24 mouse cellular contexts compared by ENCODE assay signal in the genomic region with DNA sequence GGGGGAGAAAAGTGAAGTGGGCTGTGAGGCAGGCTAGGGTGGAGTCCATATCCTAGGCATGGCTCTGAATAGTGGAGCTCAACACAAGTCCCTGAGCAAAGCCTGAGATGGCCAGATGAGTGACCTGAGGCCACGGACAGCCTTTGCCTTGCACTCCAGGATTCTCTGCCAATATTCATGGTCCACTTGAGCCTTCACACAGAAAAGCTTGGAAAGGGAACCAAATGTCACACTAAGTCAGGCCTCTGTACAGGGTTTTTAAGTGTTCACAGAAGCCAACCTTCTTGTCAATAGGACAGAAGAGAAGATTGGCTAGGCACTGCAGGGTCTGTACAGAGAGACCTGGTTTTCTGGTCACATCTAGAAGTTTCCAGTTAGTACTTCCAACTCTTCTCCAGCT.
"Had no signal": no experiment of that assay in that cellular context is flagged by ENCODE, and none has a peak within 500 bp of the region (broad histone marks: within the 10 kb centered on the region; RNA-seq: fewer than 3 reads in every experiment).

No protein-coding gene starts in this region.

- H3K4me1 ChIP-seq: heart, embryonic 13.5 days; heart, embryonic 15.5 days; intestine, embryonic 15.5 days; liver, embryonic 13.5 days; liver, embryonic 15.5 days had no signal

- H3K9ac ChIP-seq: heart, embryonic 13.5 days; heart, embryonic 15.5 days; hindbrain, embryonic 14.5 days; intestine, embryonic 15.5 days; limb, embryonic 12.5 days; liver, embryonic 13.5 days; liver, embryonic 15.5 days; liver, postnatal 0 days had no signal

- H3K36me3 ChIP-seq: heart, embryonic 13.5 days; heart, embryonic 15.5 days; intestine, embryonic 15.5 days; limb, embryonic 10.5 days; limb, embryonic 12.5 days; liver, embryonic 13.5 days; liver, embryonic 15.5 days had no signal

- H3K27me3 ChIP-seq: heart, embryonic 15.5 days; intestine, embryonic 15.5 days; liver, embryonic 13.5 days; liver, embryonic 15.5 days had no signal

- ATAC-seq: hindbrain, embryonic 16.5 days; inflammation-experienced regulatory T-cells, adult 6 months; intestine, embryonic 15.5 days; intestine, postnatal 0 days; liver, postnatal 0 days had no signal

- H3K27ac ChIP-seq: heart, embryonic 13.5 days; heart, embryonic 15.5 days; hindbrain, embryonic 14.5 days; intestine, embryonic 15.5 days; layer of hippocampus, adult 2 months; left cerebral cortex, adult 2 months; limb, embryonic 10.5 days; limb, embryonic 12.5 days; liver, embryonic 13.5 days; liver, embryonic 15.5 days had no signal

- DNase-seq: gastrocnemius, postnatal 14 days; gastrocnemius, postnatal 36 days; heart, adult 18-20 months; kidney, adult 18-20 months; kidney, postnatal 10 days; kidney, postnatal 25 days; kidney, postnatal 4 days; liver; liver, embryonic 13.5 days; liver, postnatal 0 days had no signal

- H3K4me2 ChIP-seq: heart, embryonic 11.5 days; heart, embryonic 13.5 days; heart, embryonic 15.5 days; hindbrain, embryonic 14.5 days; intestine, embryonic 15.5 days; limb, embryonic 12.5 days; liver, embryonic 11.5 days; liver, embryonic 13.5 days; liver, embryonic 15.5 days had no signal

- H3K4me3 ChIP-seq: heart, embryonic 13.5 days; heart, embryonic 15.5 days; intestine, embryonic 15.5 days; layer of hippocampus, adult 2 months; left cerebral cortex, adult 2 months; limb, embryonic 10.5 days; limb, embryonic 12.5 days; liver, embryonic 13.5 days; liver, embryonic 15.5 days had no signal

- H3K9me3 ChIP-seq: heart, embryonic 13.5 days; heart, embryonic 15.5 days; intestine, embryonic 15.5 days; limb, embryonic 10.5 days; limb, embryonic 12.5 days; liver, embryonic 13.5 days; liver, embryonic 15.5 days had no signal
